In genomic region chr3:65943453-65943852, GRCm38 (mm10) we compare ENCODE assay signal across 27 mouse cellular contexts. TPM values are rescaled to one million over a fixed set of nuclear protein-coding genes. Genes with fewer than 3 reads are reported as not detected.
DNase-seq lines count a peak whose midpoint lies in the region; ATAC-seq and TF ChIP-seq lines count a peak whose summit lies in the region.
"Had no signal": no experiment of that assay in that cellular context is flagged by ENCODE, and none has a peak within 500 bp of the region (broad histone marks: within the 10 kb centered on the region; RNA-seq: fewer than 3 reads in every experiment).

No protein-coding gene starts in this region.

- no peak overlapping the region for H3K4me3 ChIP-seq in forebrain, embryonic 10.5 days
- no peak overlapping the region for H3K4me3 ChIP-seq in forebrain, embryonic 16.5 days (replicated peaks; ENCODE audit: low read length)
- H3K4me3 ChIP-seq in hindbrain, embryonic 14.5 days (replicated peaks; ENCODE audit: low read length), result no peak overlapping the region
- H3K4me3 ChIP-seq in hindbrain, embryonic 13.5 days, result no peak overlapping the region
- H3K4me3 ChIP-seq in lung, embryonic 14.5 days (ENCODE audit: low read depth, low read length), result no peak overlapping the region
- H3K4me3 ChIP-seq in lung, postnatal 0 days (ENCODE audit: low read depth, low read length), result no peak overlapping the region
- no peak overlapping the region for H3K4me3 ChIP-seq in midbrain, embryonic 16.5 days (ENCODE audit: low read depth, low read length)
- no peak overlapping the region for H3K4me3 ChIP-seq in midbrain, postnatal 0 days (ENCODE audit: low read depth, low read length)
- H3K4me3 ChIP-seq: embryonic facial prominence, embryonic 13.5 days; heart, embryonic 12.5 days; heart, embryonic 15.5 days; hindbrain, embryonic 12.5 days had no signal

- H3K27ac ChIP-seq in forebrain, embryonic 10.5 days, result no peak overlapping the region
- H3K27ac ChIP-seq in forebrain, embryonic 16.5 days (ENCODE audit: low read length), result no peak overlapping the region
- H3K27ac ChIP-seq in hindbrain, embryonic 14.5 days, result no peak overlapping the region
- no peak overlapping the region for H3K27ac ChIP-seq in hindbrain, embryonic 13.5 days
- no peak overlapping the region for H3K27ac ChIP-seq in lung, embryonic 14.5 days (ENCODE audit: low read depth)
- no peak overlapping the region for H3K27ac ChIP-seq in lung, postnatal 0 days (ENCODE audit: low read length)
- no peak overlapping the region for H3K27ac ChIP-seq in midbrain, embryonic 16.5 days (ENCODE audit: low read length)
- no peak overlapping the region for H3K27ac ChIP-seq in midbrain, postnatal 0 days (ENCODE audit: low read depth, low read length)
- H3K27ac ChIP-seq: embryonic facial prominence, embryonic 13.5 days; heart, embryonic 15.5 days; hindbrain, embryonic 12.5 days had no signal

- TF ChIP-seq CTCF in lung, embryonic 14.5 days (IDR thresholded peaks at IDR 0.05; ENCODE audit: low read depth), result no peak
- TF ChIP-seq CTCF in lung, postnatal 0 days (IDR thresholded peaks at IDR 0.05), result no peak
- no peak for TF ChIP-seq CTCF in midbrain, postnatal 0 days (IDR thresholded peaks at IDR 0.05)

- H3K36me3 ChIP-seq in forebrain, embryonic 10.5 days (replicated peaks), result peaks cover 51% of the 10 kb centered on the region
- peaks cover 37% of the 10 kb centered on the region for H3K36me3 ChIP-seq in forebrain, embryonic 16.5 days (ENCODE audit: control insufficient read depth, insufficient read depth)
- H3K36me3 ChIP-seq in hindbrain, embryonic 14.5 days (replicated peaks; ENCODE audit: control insufficient read depth, insufficient read depth), result peaks cover 47% of the 10 kb centered on the region
- H3K36me3 ChIP-seq in hindbrain, embryonic 13.5 days, result peaks cover 44% of the 10 kb centered on the region
- H3K36me3 ChIP-seq in lung, embryonic 14.5 days (ENCODE audit: insufficient read depth), result peaks cover 41% of the 10 kb centered on the region
- H3K36me3 ChIP-seq in lung, postnatal 0 days (ENCODE audit: insufficient read depth, low read length), result peaks cover 37% of the 10 kb centered on the region
- H3K36me3 ChIP-seq in midbrain, embryonic 16.5 days (ENCODE audit: control insufficient read depth, insufficient read depth, low read length), result peaks cover 31% of the 10 kb centered on the region
- peaks cover 33% of the 10 kb centered on the region for H3K36me3 ChIP-seq in midbrain, postnatal 0 days (ENCODE audit: insufficient read depth, low read length)

- no peak overlapping the region for H3K9ac ChIP-seq in forebrain, embryonic 16.5 days (replicated peaks; ENCODE audit: low read depth, low read length)
- H3K9ac ChIP-seq in hindbrain, embryonic 14.5 days, result no peak overlapping the region
- no peak overlapping the region for H3K9ac ChIP-seq in hindbrain, embryonic 13.5 days
- H3K9ac ChIP-seq in lung, embryonic 14.5 days, result no peak overlapping the region
- H3K9ac ChIP-seq in lung, postnatal 0 days (replicated peaks; ENCODE audit: low read depth), result no peak overlapping the region
- H3K9ac ChIP-seq in midbrain, embryonic 16.5 days (ENCODE audit: low read depth, low read length), result no peak overlapping the region
- H3K9ac ChIP-seq in midbrain, postnatal 0 days (replicated peaks; ENCODE audit: low read length, poor library complexity, severe bottlenecking), result no peak overlapping the region
- H3K9ac ChIP-seq: embryonic facial prominence, embryonic 13.5 days; heart, embryonic 12.5 days; heart, embryonic 15.5 days; hindbrain, embryonic 12.5 days had no signal

- H3K4me2 ChIP-seq in forebrain, embryonic 16.5 days (ENCODE audit: low read length), result no peak overlapping the region
- H3K4me2 ChIP-seq in hindbrain, embryonic 14.5 days (replicated peaks), result no peak overlapping the region
- no peak overlapping the region for H3K4me2 ChIP-seq in hindbrain, embryonic 13.5 days
- H3K4me2 ChIP-seq in lung, embryonic 14.5 days, result no peak overlapping the region
- H3K4me2 ChIP-seq in lung, postnatal 0 days (replicated peaks; ENCODE audit: low read depth, low read length), result no peak overlapping the region
- no peak overlapping the region for H3K4me2 ChIP-seq in midbrain, embryonic 16.5 days (ENCODE audit: low read length)
- H3K4me2 ChIP-seq in midbrain, postnatal 0 days (ENCODE audit: low read depth, low read length, poor library complexity, severe bottlenecking), result no peak overlapping the region
- H3K4me2 ChIP-seq: embryonic facial prominence, embryonic 13.5 days; heart, embryonic 12.5 days; heart, embryonic 15.5 days; hindbrain, embryonic 12.5 days had no signal

- DNase-seq in forebrain, embryonic 10.5 days (ENCODE audit: extremely low spot score, low spot score), result peak; percentile 11
- no peak for DNase-seq in hindbrain, embryonic 14.5 days (ENCODE audit: low spot score)
- DNase-seq in lung, embryonic 14.5 days, result no peak
- DNase-seq in lung, postnatal 0 days (ENCODE audit: low spot score), result no peak
- DNase-seq in midbrain, postnatal 0 days (ENCODE audit: low spot score), result no peak
- DNase-seq: adrenal gland, postnatal 10 days; adrenal gland, postnatal 36 days; B cell, adult 2 months; cerebellum, adult 18-20 months; cerebellum, adult 9-10 months; cerebellum, postnatal 14 days; gastrocnemius, postnatal 25 days; heart, postnatal 10 days; heart, postnatal 36 days; kidney, adult 18-20 months had no signal

- peaks cover 4% of the 10 kb centered on the region for H3K4me1 ChIP-seq in forebrain, embryonic 10.5 days
- no peaks in the 10 kb centered on the region for H3K4me1 ChIP-seq in forebrain, embryonic 16.5 days (replicated peaks; ENCODE audit: control insufficient read depth, insufficient read depth, low read length)
- no peaks in the 10 kb centered on the region for H3K4me1 ChIP-seq in hindbrain, embryonic 14.5 days (replicated peaks; ENCODE audit: control insufficient read depth, insufficient read depth, low read length)
- no peaks in the 10 kb centered on the region for H3K4me1 ChIP-seq in hindbrain, embryonic 13.5 days (replicated peaks)
- H3K4me1 ChIP-seq in lung, embryonic 14.5 days (ENCODE audit: insufficient read depth), result no peaks in the 10 kb centered on the region
- H3K4me1 ChIP-seq in lung, postnatal 0 days (ENCODE audit: insufficient read depth, low read depth, low read length), result no peaks in the 10 kb centered on the region
- H3K4me1 ChIP-seq in midbrain, embryonic 16.5 days (ENCODE audit: control insufficient read depth, insufficient read depth, low read length), result no peaks in the 10 kb centered on the region
- H3K4me1 ChIP-seq in midbrain, postnatal 0 days (ENCODE audit: insufficient read depth, low read length), result no peaks in the 10 kb centered on the region
- H3K4me1 ChIP-seq: embryonic facial prominence, embryonic 13.5 days; heart, embryonic 12.5 days; heart, embryonic 15.5 days; hindbrain, embryonic 12.5 days had no signal

- no peaks in the 10 kb centered on the region for H3K9me3 ChIP-seq in forebrain, embryonic 10.5 days
- no peaks in the 10 kb centered on the region for H3K9me3 ChIP-seq in forebrain, embryonic 16.5 days (ENCODE audit: control insufficient read depth, low read length)
- H3K9me3 ChIP-seq in hindbrain, embryonic 14.5 days (ENCODE audit: control insufficient read depth, low read length), result no peaks in the 10 kb centered on the region
- H3K9me3 ChIP-seq in hindbrain, embryonic 13.5 days, result no peaks in the 10 kb centered on the region
- H3K9me3 ChIP-seq in lung, embryonic 14.5 days (ENCODE audit: low read depth, low read length), result no peaks in the 10 kb centered on the region
- no peaks in the 10 kb centered on the region for H3K9me3 ChIP-seq in lung, postnatal 0 days (ENCODE audit: low read length)
- no peaks in the 10 kb centered on the region for H3K9me3 ChIP-seq in midbrain, embryonic 16.5 days (replicated peaks; ENCODE audit: control insufficient read depth, low read length, poor library complexity, severe bottlenecking)
- H3K9me3 ChIP-seq in midbrain, postnatal 0 days (ENCODE audit: low read length), result no peaks in the 10 kb centered on the region
- H3K9me3 ChIP-seq: embryonic facial prominence, embryonic 13.5 days; G1E; heart, embryonic 12.5 days; heart, embryonic 15.5 days; hindbrain, embryonic 12.5 days had no signal

- no peak for ATAC-seq in forebrain, embryonic 16.5 days
- 0 out of 2 replicates have a peak, but pooled peaks have one; percentile 28 for ATAC-seq in hindbrain, embryonic 14.5 days (ENCODE audit: low FRiP score)
- no peak for ATAC-seq in hindbrain, embryonic 13.5 days (ENCODE audit: low FRiP score)
- ATAC-seq in lung, embryonic 14.5 days (ENCODE audit: insufficient read depth), result 0 out of 2 replicates have a peak, but pooled peaks have one; percentile 28
- no peak for ATAC-seq in lung, postnatal 0 days
- 0 out of 2 replicates have a peak, but pooled peaks have one; percentile 59 for ATAC-seq in midbrain, embryonic 16.5 days
- ATAC-seq in midbrain, postnatal 0 days (ENCODE audit: low FRiP score), result no peak
- ATAC-seq: forebrain, embryonic 14.5 days; inflammation-experienced regulatory T-cells, adult 6 months; Patski had no signal

- no peaks in the 10 kb centered on the region for H3K27me3 ChIP-seq in forebrain, embryonic 10.5 days (ENCODE audit: poor library complexity, severe bottlenecking)
- H3K27me3 ChIP-seq in forebrain, embryonic 16.5 days (replicated peaks; ENCODE audit: control insufficient read depth, insufficient read depth, low read length), result no peaks in the 10 kb centered on the region
- no peaks in the 10 kb centered on the region for H3K27me3 ChIP-seq in hindbrain, embryonic 14.5 days (ENCODE audit: control insufficient read depth, insufficient read depth, low read length)
- H3K27me3 ChIP-seq in hindbrain, embryonic 13.5 days, result no peaks in the 10 kb centered on the region
- H3K27me3 ChIP-seq in lung, embryonic 14.5 days (ENCODE audit: insufficient read depth, low read length), result no peaks in the 10 kb centered on the region
- no peaks in the 10 kb centered on the region for H3K27me3 ChIP-seq in lung, postnatal 0 days (replicated peaks; ENCODE audit: insufficient read depth, low read length)
- no peaks in the 10 kb centered on the region for H3K27me3 ChIP-seq in midbrain, embryonic 16.5 days (ENCODE audit: control insufficient read depth, insufficient read depth, low read depth, low read length)
- H3K27me3 ChIP-seq in midbrain, postnatal 0 days (ENCODE audit: insufficient read depth, low read length), result no peaks in the 10 kb centered on the region
- H3K27me3 ChIP-seq: CH12.LX; embryonic facial prominence, embryonic 13.5 days; heart, embryonic 12.5 days; heart, embryonic 15.5 days; hindbrain, embryonic 12.5 days; Patski had no signal

- TF ChIP-seq EP300 in lung, postnatal 0 days (IDR thresholded peaks at IDR 0.05), result no peak

- WGBS in forebrain, embryonic 10.5 days, result 86% methylated on average over 4 of the region's 4 CpGs
- WGBS in forebrain, embryonic 16.5 days, result 80% methylated on average over 4 of the region's 4 CpGs
- WGBS in hindbrain, embryonic 14.5 days, result 90% methylated on average over 4 of the region's 4 CpGs
- 87% methylated on average over 4 of the region's 4 CpGs for WGBS in hindbrain, embryonic 13.5 days
- WGBS in lung, embryonic 14.5 days, result 69% methylated on average over 4 of the region's 4 CpGs
- WGBS in lung, postnatal 0 days, result 75% methylated on average over 4 of the region's 4 CpGs
- 81% methylated on average over 4 of the region's 4 CpGs for WGBS in midbrain, embryonic 16.5 days
- 79% methylated on average over 4 of the region's 4 CpGs for WGBS in midbrain, postnatal 0 days

RNA-seq across cellular contexts. Expression of gene Ccnl1, which starts 14.6 kb away (rescaled TPM):
- polyA plus RNA-seq in forebrain, embryonic 10.5 days (2016; fragmentation: Nextera tagmentation; extraction: Ambion mirVana), result 99.3 and 107 TPM in 2 replicates
- polyA plus RNA-seq in forebrain, embryonic 16.5 days (2015; fragmentation: Nextera tagmentation; extraction: Ambion mirVana), result 78.0 and 96.6 TPM in 2 replicates
- 73.5 and 77.1 TPM in 2 replicates for polyA plus RNA-seq in hindbrain, embryonic 14.5 days (2014; fragmentation: Nextera tagmentation; extraction: Ambion mirVana)
- polyA plus RNA-seq in hindbrain, embryonic 13.5 days (2015; fragmentation: Nextera tagmentation; extraction: Ambion mirVana), result 80.1 and 80.9 TPM in 2 replicates
- 129 and 135 TPM in 2 replicates for polyA plus RNA-seq in lung, embryonic 14.5 days (2014; fragmentation: Nextera tagmentation; extraction: Ambion mirVana)
- 94.5 and 99.4 TPM in 2 replicates for polyA plus RNA-seq in lung, postnatal 0 days (2015; fragmentation: Nextera tagmentation; extraction: Ambion mirVana)
- 64.7 and 73.2 TPM in 2 replicates for polyA plus RNA-seq in midbrain, embryonic 16.5 days (2015; fragmentation: Nextera tagmentation; extraction: Ambion mirVana)
- total RNA-seq in midbrain, postnatal 0 days (2014; rRNA removed), result 38.7 and 60.3 TPM in 2 replicates
- 52.2 and 58.4 TPM in 2 replicates for polyA plus RNA-seq in midbrain, postnatal 0 days (2015; fragmentation: Nextera tagmentation; extraction: Ambion mirVana)

Comparison
In these comparisons a context has a peak if more than half of its experiments do, and no peak if none do; other contexts are left out.
1. ATAC-seq: peak in hindbrain, embryonic 14.5 days (single experiment), lung, embryonic 14.5 days (single experiment) and midbrain, embryonic 16.5 days (single experiment); none in forebrain, embryonic 16.5 days (single experiment), hindbrain, embryonic 13.5 days (single experiment), lung, postnatal 0 days (single experiment) and midbrain, postnatal 0 days (single experiment).